Mouse (Mus musculus) hindbrain, postnatal 0 days (tissue): ENCODE results near the gene Guca2b. TPM values are rescaled to one million over a fixed set of nuclear protein-coding genes. Genes with fewer than 3 reads are reported as not detected.
A peak's percentile ranks its signal among the peaks of the same experiment; 100 is the strongest.

Experiments
- ATAC-seq: fragments of 200-750 bp; cut with Nextera tagmentation; 2 replicates; pipeline ENCODE4 v1.8.0; 2017; ENCODE audit warnings: mild to moderate bottlenecking, moderate TSS enrichment, moderate library complexity
- DNase-seq: peaks from one replicate; pipeline ENCODE4 v3.0.0-alpha.2; 2015; ENCODE audit warnings: low spot score
- H3K27ac ChIP-seq: fragments of 300-500 bp; sonication (generic); 2 replicates; pipeline ENCODE4 v1.5.1; 2014; ENCODE audit warnings: mild to moderate bottlenecking
- H3K27me3 ChIP-seq: fragments of 300-500 bp; sonication (generic); 2 replicates; pipeline ENCODE4 v1.6.1; 2014; ENCODE audit warnings: low read length, mixed read lengths; ENCODE audit not compliant: insufficient read depth
- H3K36me3 ChIP-seq: fragments of 300-500 bp; sonication (generic); 2 replicates; pipeline ENCODE4 v1.6.1; 2014; ENCODE audit warnings: low read length, mixed read lengths; ENCODE audit not compliant: insufficient read depth
- H3K4me1 ChIP-seq: fragments of 300-500 bp; sonication (generic); 2 replicates; pipeline ENCODE4 v1.6.1; 2014; ENCODE audit warnings: antibody characterized with exemption, low read length, mixed read lengths; ENCODE audit not compliant: insufficient read depth
- H3K4me2 ChIP-seq: fragments of 300-500 bp; sonication (generic); 2 replicates; pipeline ENCODE4 v1.6.1; 2014; ENCODE audit warnings: low read depth, mild to moderate bottlenecking, low read length, moderate library complexity, mixed read lengths
- H3K4me3 ChIP-seq: fragments of 300-500 bp; sonication (generic); 2 replicates; pipeline ENCODE4 v1.5.1; 2014; ENCODE audit warnings: low read length
- H3K9ac ChIP-seq: fragments of 300-500 bp; sonication (generic); replicated peaks from 2 replicates; pipeline ENCODE4 v1.6.1; 2014; ENCODE audit warnings: mild to moderate bottlenecking, low read length, moderate library complexity, mixed read lengths
- H3K9me3 ChIP-seq: fragments of 300-500 bp; sonication (generic); 2 replicates; pipeline ENCODE4 v1.6.1; 2016; ENCODE audit warnings: low read length, mixed read lengths
- CTCF ChIP-seq: IDR thresholded peaks from 2 replicates; pipeline ENCODE4 v1.5.1; 2016; ENCODE audit warnings: antibody characterized with exemption, control low read depth, low read depth
- WGBS: fragments of 180-500 bp; shearing (Covaris S2); extraction: QIAGEN DNeasy Blood & Tissue Kit; methylation state at CpG from one replicate; pipeline ENCODE4 v1.1.7; 2014; 5-methylcytosine and 5-hydroxymethylcytosine counted together
- polyA plus RNA-seq: library from polyadenylated mRNA; unstranded; fragments of >200 nt; fragmentation: Nextera tagmentation; extraction: Ambion mirVana; gene quantifications from 2 replicates; pipeline ENCODE4 v1.2.1, GENCODE M21; 2015
- total RNA-seq: library from RNA; depleted of rRNA; stranded (reverse); fragments of >200 nt; gene quantifications from 2 replicates; pipeline ENCODE4 v1.2.3, GENCODE M21; 2014; rRNA removed

Guca2b gene
- total and polyA plus RNA-seq, 2 experiments from 2014 or later, result not detected

DNA sequence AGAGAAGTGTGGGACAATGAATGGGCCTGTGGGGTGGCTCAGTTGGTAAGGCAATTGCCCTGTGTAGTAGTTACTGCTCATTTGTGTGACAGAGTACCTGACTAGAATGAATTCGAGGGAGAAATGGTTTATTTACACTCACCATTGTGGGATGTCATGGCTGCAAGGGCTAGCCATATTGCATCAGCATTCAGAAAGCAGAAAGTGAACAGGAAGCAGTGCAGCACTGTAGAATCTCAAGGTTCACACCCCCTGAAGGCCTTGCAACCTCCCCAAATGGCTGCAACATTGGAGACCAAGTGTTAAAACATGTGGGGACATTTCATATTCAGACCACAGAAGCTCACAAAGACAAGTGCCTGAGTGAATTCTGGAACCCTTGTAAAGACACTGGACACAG, 44.7 kb downstream of the Guca2b start:
- 37% methylated on average over 1 of the region's 1 CpGs for WGBS
- Histone ChIP-seq H3K4me1 (no peaks in the 10 kb centered on the region), H3K27me3 (no peaks in the 10 kb centered on the region), H3K4me2 (no peak overlapping the region), H3K4me3 (no peak overlapping the region), H3K9ac (no peak overlapping the region), H3K9me3 (no peaks in the 10 kb centered on the region), H3K36me3 (no peaks in the 10 kb centered on the region), H3K27ac (no peak overlapping the region)
- ATAC-seq, result peak; percentile 61; the same call in 1 of the 2 replicates
- TF ChIP-seq CTCF, result no peak
- no peak for DNase-seq

DNA sequence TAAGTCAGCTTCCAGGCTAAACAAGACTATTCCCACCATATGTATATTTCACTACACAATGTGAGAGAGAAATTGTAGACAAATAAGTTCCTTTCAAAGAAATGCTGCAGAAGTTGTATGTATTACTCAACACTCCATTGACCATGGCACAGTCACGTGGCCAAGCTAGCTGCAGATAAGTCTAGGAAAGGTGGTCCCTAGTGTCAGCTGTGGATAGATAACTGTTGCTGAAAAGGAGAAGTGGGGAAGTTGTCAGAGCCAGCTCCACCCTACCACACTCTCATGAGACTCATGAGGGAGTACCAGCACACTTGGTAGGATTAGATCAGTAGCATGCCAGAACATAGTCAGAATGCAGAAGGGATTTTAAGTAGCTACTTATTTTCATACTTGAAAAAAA, 49.3 kb downstream of the Guca2b start:
- Histone ChIP-seq H3K9me3 (no peaks in the 10 kb centered on the region), H3K4me3 (no peak overlapping the region), H3K4me2 (no peak overlapping the region), H3K27me3 (no peaks in the 10 kb centered on the region), H3K36me3 (no peaks in the 10 kb centered on the region), H3K27ac (no peak overlapping the region), H3K4me1 (no peaks in the 10 kb centered on the region), H3K9ac (no peak overlapping the region)
- 83% methylated on average over 1 of the region's 1 CpGs for WGBS
- DNase-seq (no peak), ATAC-seq (no peak)
- TF ChIP-seq CTCF, result no peak

Other genes starting within 250 kb of the Guca2b start
- gene Ccdc30, start 243.4 kb downstream of the Guca2b start, total RNA-seq, result 10.0 and 13.4 TPM in 2 replicates
- gene Ccdc30, start 243.4 kb downstream of the Guca2b start, polyA plus RNA-seq, result 23.1 and 24.3 TPM in 2 replicates
- gene Ppcs, start 236.5 kb downstream of the Guca2b start, total RNA-seq, result 12.1 and 14.1 TPM in 2 replicates
- 28.5 and 29.4 TPM in 2 replicates for gene Ppcs, start 236.5 kb downstream of the Guca2b start, polyA plus RNA-seq
- gene Zmynd12, start 236.1 kb downstream of the Guca2b start, total RNA-seq, result 0.11 TPM in 1 of 2 replicates, not detected in the other
- gene Zmynd12, start 236.1 kb downstream of the Guca2b start, polyA plus RNA-seq, result 0.51 and 1.3 TPM in 2 replicates
- gene Rimkla, start 166.3 kb downstream of the Guca2b start, total RNA-seq, result 39.8 and 43.1 TPM in 2 replicates
- 20.9 and 23.1 TPM in 2 replicates for gene Rimkla, start 166.3 kb downstream of the Guca2b start, polyA plus RNA-seq
- gene Foxj3, start 122.0 kb downstream of the Guca2b start, total RNA-seq, result 32.4 and 32.7 TPM in 2 replicates
- 17.8 and 19.1 TPM in 2 replicates for gene Foxj3, start 122.0 kb downstream of the Guca2b start, polyA plus RNA-seq
- 13.5 and 24.3 TPM in 2 replicates for gene Frg2f1, start 119.4 kb downstream of the Guca2b start, total RNA-seq
- 11.2 and 11.8 TPM in 2 replicates for gene Frg2f1, start 119.4 kb downstream of the Guca2b start, polyA plus RNA-seq
- not detected in 2 replicates for gene Guca2a, start 21.2 kb downstream of the Guca2b start, total RNA-seq
- not detected in 2 replicates for gene Guca2a, start 21.2 kb downstream of the Guca2b start, polyA plus RNA-seq
- gene Hivep3, start 74.8 kb upstream of the Guca2b start, total RNA-seq, result 11.0 and 27.1 TPM in 2 replicates
- 14.0 and 15.1 TPM in 2 replicates for gene Hivep3, start 74.8 kb upstream of the Guca2b start, polyA plus RNA-seq